Mouse (Mus musculus) common myeloid progenitor, adult 5-6 weeks (primary cell): ENCODE measurements at regions not wholly inside any gene's neighbourhood (a gene's known extent, or its start where the extent isn't known, plus 50 kb on each side); places are given as distances from the start of the nearest gene placed in this dataset.
A peak's percentile ranks its signal among the peaks of the same experiment; 100 is the strongest.

Experiments used
- ATAC-seq: replicated peaks from 2 replicates; pipeline ENCODE4 v1.8.0; 2016; ENCODE audit warnings: low read depth, mild to moderate bottlenecking, moderate TSS enrichment, inconsistent platforms; ENCODE audit not compliant: poor library complexity, severe bottlenecking

- no peak for ATAC-seq
Observed at GRCm38 (mm10) chr12:71766086-71766485, 64.8 kb upstream of the Daam1 start.

GRCm38 (mm10) chr12:71766636-71767035 is 64.2 kb upstream of the Daam1 start:
- ATAC-seq, result no peak

- ATAC-seq, result peak; percentile 45; the same call in 1 of the 2 replicates
Observed at GRCm38 (mm10) chr12:71767896-71768295, 63.0 kb upstream of the Daam1 start.

- peak; percentile 84 for ATAC-seq
Observed at GRCm38 (mm10) chr12:71768471-71768870, 62.4 kb upstream of the Daam1 start.

GRCm38 (mm10) chr12:71768890-71769289 is 62.0 kb upstream of the Daam1 start:
- ATAC-seq, result no peak

- no peak for ATAC-seq
Observed at GRCm38 (mm10) chr12:71769302-71769701, 61.6 kb upstream of the Daam1 start.

GRCm38 (mm10) chr12:71773891-71774290 is 57.0 kb upstream of the Daam1 start:
- ATAC-seq, result no peak

GRCm38 (mm10) chr12:71775126-71775525 is 55.8 kb upstream of the Daam1 start:
- no peak for ATAC-seq

- ATAC-seq, result no peak
Observed at GRCm38 (mm10) chr12:71778137-71778536, 52.7 kb upstream of the Daam1 start.

GRCm38 (mm10) chr12:71778948-71779347 is 51.9 kb upstream of the Daam1 start:
- ATAC-seq, result no peak

GRCm38 (mm10) chr12:71779418-71779817 is 51.5 kb upstream of the Daam1 start:
- no peak for ATAC-seq
